Mouse (Mus musculus): ENCODE results near the gene Rps3a1. TPM values are rescaled to one million over a fixed set of nuclear protein-coding genes. Genes with fewer than 3 reads are reported as not detected.

Rps3a1 gene
- polyA plus RNA-seq, 1 experiment from 2014 or later = 685 TPM

GRCm38 (mm10) chr3:86122156-86122555 is 20.3 kb downstream of the Rps3a1 start:
- Histone ChIP-seq H3K4me2 (replicated peaks) (no peak overlapping the region), H3K4me3 (replicated peaks; ENCODE audit: low read length) (no peak overlapping the region), H3K9me3 (ENCODE audit: control insufficient read depth, low read length) (no peaks in the 10 kb centered on the region), H3K9ac (no peak overlapping the region), H3K4me1 (replicated peaks; ENCODE audit: control insufficient read depth, insufficient read depth, low read length) (no peaks in the 10 kb centered on the region), H3K27ac (no peak overlapping the region), H3K27me3 (ENCODE audit: control insufficient read depth, insufficient read depth, low read length) (no peaks in the 10 kb centered on the region), H3K36me3 (replicated peaks; ENCODE audit: control insufficient read depth, insufficient read depth) (peaks cover 8% of the 10 kb centered on the region; the same call in 1 of the 2 replicates)
- no peak for DNase-seq (ENCODE audit: low spot score)
- no peak for ATAC-seq (ENCODE audit: low FRiP score)

- Histone ChIP-seq H3K27ac (no peak overlapping the region), H3K4me3 (replicated peaks; ENCODE audit: low read length) (no peak overlapping the region), H3K27me3 (ENCODE audit: control insufficient read depth, insufficient read depth, low read length) (no peaks in the 10 kb centered on the region), H3K4me1 (replicated peaks; ENCODE audit: control insufficient read depth, insufficient read depth, low read length) (no peaks in the 10 kb centered on the region), H3K4me2 (replicated peaks) (no peak overlapping the region), H3K36me3 (replicated peaks; ENCODE audit: control insufficient read depth, insufficient read depth) (peaks cover 8% of the 10 kb centered on the region; the same call in 1 of the 2 replicates), H3K9ac (no peak overlapping the region), H3K9me3 (ENCODE audit: control insufficient read depth, low read length) (peaks cover 10% of the 10 kb centered on the region; the same call in 1 of the 2 replicates)
- 78% methylated on average over 16 of the region's 16 CpGs for WGBS
- no peak for DNase-seq (ENCODE audit: low spot score)
- ATAC-seq (ENCODE audit: low FRiP score) = no peak
These were observed 23.1 kb downstream of the Rps3a1 start for GRCm38 (mm10) chr3:86119237-86119932.

- Histone ChIP-seq H3K27me3 (ENCODE audit: control insufficient read depth, insufficient read depth, low read length) (no peaks in the 10 kb centered on the region), H3K4me1 (replicated peaks; ENCODE audit: control insufficient read depth, insufficient read depth, low read length) (no peaks in the 10 kb centered on the region), H3K9me3 (ENCODE audit: control insufficient read depth, low read length) (peaks cover 10% of the 10 kb centered on the region; the same call in 1 of the 2 replicates), H3K9ac (no peak overlapping the region), H3K36me3 (replicated peaks; ENCODE audit: control insufficient read depth, insufficient read depth) (no peaks in the 10 kb centered on the region; the same call in 1 of the 2 replicates), H3K4me3 (replicated peaks; ENCODE audit: low read length) (no peak overlapping the region), H3K4me2 (replicated peaks) (no peak overlapping the region), H3K27ac (no peak overlapping the region)
- DNase-seq (ENCODE audit: low spot score) (no peak), ATAC-seq (ENCODE audit: low FRiP score) (no peak)
- 92% methylated on average over 4 of the region's 4 CpGs for WGBS
These were observed 25.6 kb downstream of the Rps3a1 start for GRCm38 (mm10) chr3:86116951-86117350.

GRCm38 (mm10) chr3:86114659-86115338 is 27.7 kb downstream of the Rps3a1 start:
- Histone ChIP-seq H3K4me2 (replicated peaks) (no peak overlapping the region), H3K27me3 (ENCODE audit: control insufficient read depth, insufficient read depth, low read length) (no peaks in the 10 kb centered on the region), H3K36me3 (replicated peaks; ENCODE audit: control insufficient read depth, insufficient read depth) (no peaks in the 10 kb centered on the region; the same call in 1 of the 2 replicates), H3K4me3 (replicated peaks; ENCODE audit: low read length) (no peak overlapping the region), H3K9ac (no peak overlapping the region), H3K27ac (peak overlapping the region; percentile 16; the same call in 1 of the 2 replicates), H3K9me3 (ENCODE audit: control insufficient read depth, low read length) (peaks cover 10% of the 10 kb centered on the region; the same call in 1 of the 2 replicates), H3K4me1 (replicated peaks; ENCODE audit: control insufficient read depth, insufficient read depth, low read length) (no peaks in the 10 kb centered on the region)
- WGBS = 69% methylated on average over 12 of the region's 12 CpGs
- no peak for ATAC-seq (ENCODE audit: low FRiP score)
- no peak for DNase-seq (ENCODE audit: low spot score)

- Histone ChIP-seq H3K9ac (no peak overlapping the region), H3K27me3 (ENCODE audit: control insufficient read depth, insufficient read depth, low read length) (no peaks in the 10 kb centered on the region), H3K9me3 (ENCODE audit: control insufficient read depth, low read length) (peaks cover 10% of the 10 kb centered on the region; the same call in 1 of the 2 replicates), H3K36me3 (replicated peaks; ENCODE audit: control insufficient read depth, insufficient read depth) (no peaks in the 10 kb centered on the region; the same call in 1 of the 2 replicates), H3K4me1 (replicated peaks; ENCODE audit: control insufficient read depth, insufficient read depth, low read length) (no peaks in the 10 kb centered on the region), H3K4me2 (replicated peaks) (no peak overlapping the region), H3K4me3 (replicated peaks; ENCODE audit: low read length) (no peak overlapping the region), H3K27ac (no peak overlapping the region)
- ATAC-seq (ENCODE audit: low FRiP score) = no peak
- 62% methylated on average over 7 of the region's 7 CpGs for WGBS
- no peak for DNase-seq (ENCODE audit: low spot score)
These were observed 29.7 kb downstream of the Rps3a1 start for GRCm38 (mm10) chr3:86112766-86113165.

GRCm38 (mm10) chr3:86110077-86110476 is 32.4 kb downstream of the Rps3a1 start:
- Histone ChIP-seq H3K9me3 (ENCODE audit: control insufficient read depth, low read length) (no peaks in the 10 kb centered on the region), H3K27ac (no peak overlapping the region), H3K9ac (no peak overlapping the region), H3K4me2 (replicated peaks) (no peak overlapping the region), H3K4me3 (replicated peaks; ENCODE audit: low read length) (no peak overlapping the region), H3K36me3 (replicated peaks; ENCODE audit: control insufficient read depth, insufficient read depth) (no peaks in the 10 kb centered on the region), H3K4me1 (replicated peaks; ENCODE audit: control insufficient read depth, insufficient read depth, low read length) (no peaks in the 10 kb centered on the region), H3K27me3 (ENCODE audit: control insufficient read depth, insufficient read depth, low read length) (no peaks in the 10 kb centered on the region)
- WGBS = 21% methylated on average over 10 of the region's 10 CpGs
- DNase-seq (ENCODE audit: low spot score) (no peak), ATAC-seq (ENCODE audit: low FRiP score) (no peak)

- no peaks in the 10 kb centered on the region for H3K9me3 ChIP-seq (ENCODE audit: control insufficient read depth, low read length)
- no peak overlapping the region for H3K9ac ChIP-seq
- no peak overlapping the region for H3K4me2 ChIP-seq (replicated peaks)
- no peak for ATAC-seq (ENCODE audit: low FRiP score)
- 92% methylated on average over 7 of the region's 7 CpGs for WGBS
- no peaks in the 10 kb centered on the region for H3K36me3 ChIP-seq (replicated peaks; ENCODE audit: control insufficient read depth, insufficient read depth)
- DNase-seq (ENCODE audit: low spot score) = no peak
- no peaks in the 10 kb centered on the region for H3K4me1 ChIP-seq (replicated peaks; ENCODE audit: control insufficient read depth, insufficient read depth, low read length)
- H3K27me3 ChIP-seq (ENCODE audit: control insufficient read depth, insufficient read depth, low read length) = no peaks in the 10 kb centered on the region
- no peak overlapping the region for H3K4me3 ChIP-seq (replicated peaks; ENCODE audit: low read length)
- no peak overlapping the region for H3K27ac ChIP-seq
These were observed 33.4 kb downstream of the Rps3a1 start for GRCm38 (mm10) chr3:86109099-86109498.

- Histone ChIP-seq H3K9ac (no peak overlapping the region), H3K9me3 (ENCODE audit: control insufficient read depth, low read length) (no peaks in the 10 kb centered on the region), H3K4me3 (replicated peaks; ENCODE audit: low read length) (no peak overlapping the region), H3K4me2 (replicated peaks) (no peak overlapping the region), H3K36me3 (replicated peaks; ENCODE audit: control insufficient read depth, insufficient read depth) (no peaks in the 10 kb centered on the region), H3K27ac (no peak overlapping the region), H3K27me3 (ENCODE audit: control insufficient read depth, insufficient read depth, low read length) (no peaks in the 10 kb centered on the region), H3K4me1 (replicated peaks; ENCODE audit: control insufficient read depth, insufficient read depth, low read length) (no peaks in the 10 kb centered on the region)
- no peak for DNase-seq (ENCODE audit: low spot score)
- ATAC-seq (ENCODE audit: low FRiP score) = no peak
- 86% methylated on average over 4 of the region's 4 CpGs for WGBS
These were observed 33.9 kb downstream of the Rps3a1 start for GRCm38 (mm10) chr3:86108576-86108975.

- no peak overlapping the region for H3K9ac ChIP-seq
- H3K4me1 ChIP-seq (replicated peaks; ENCODE audit: control insufficient read depth, insufficient read depth, low read length) = no peaks in the 10 kb centered on the region
- DNase-seq (ENCODE audit: low spot score) (no peak), ATAC-seq (ENCODE audit: low FRiP score) (no peak)
- H3K9me3 ChIP-seq (ENCODE audit: control insufficient read depth, low read length) = no peaks in the 10 kb centered on the region
- H3K4me3 ChIP-seq (replicated peaks; ENCODE audit: low read length) = no peak overlapping the region
- no peaks in the 10 kb centered on the region for H3K36me3 ChIP-seq (replicated peaks; ENCODE audit: control insufficient read depth, insufficient read depth)
- no peak overlapping the region for H3K27ac ChIP-seq
- no peak overlapping the region for H3K4me2 ChIP-seq (replicated peaks)
- H3K27me3 ChIP-seq (ENCODE audit: control insufficient read depth, insufficient read depth, low read length) = no peaks in the 10 kb centered on the region
- 67% methylated on average over 8 of the region's 8 CpGs for WGBS
These were observed 34.6 kb downstream of the Rps3a1 start for GRCm38 (mm10) chr3:86107637-86108539.

All from hindbrain, embryonic 14.5 days (tissue).